Mouse (Mus musculus) retina, postnatal 1 day (tissue): ENCODE measurements at regions not wholly inside any gene's neighbourhood (a gene's known extent, or its start where the extent isn't known, plus 50 kb on each side); places are given as distances from the start of the nearest gene placed in this dataset.

Experiments
- DNase-seq: peaks from one replicate; pipeline ENCODE4 v3.0.0-alpha.2; 2012

- no peak for DNase-seq
Measured at GRCm38 (mm10) chr4:142291366-142291765, 52.2 kb upstream of the Kazn start.
